Mouse (Mus musculus): ENCODE results near the gene Nmral1.
"Not testable (repeated sequence)": the region's sequence is repeated elsewhere in the genome, so short reads cannot be mapped to it uniquely, and the experiment has no call there.

The Nmral1 gene

GRCm38 (mm10) chr16:4718753-4719518, at the start of gene Nmral1:
TSS of gene Nmral1 (minus strand) at chr16:4719356.
- peaks cover 16% of the 10 kb centered on the region for H3K4me1 ChIP-seq (replicated peaks; ENCODE audit: low read depth, low read length)
- H3K36me3 ChIP-seq (ENCODE audit: insufficient read depth, low read length) = peaks cover 30% of the 10 kb centered on the region
- H3K4me3 ChIP-seq (replicated peaks; ENCODE audit: low read length) = peak within 1 kb of the TSS; percentile 85
- peaks cover 10% of the 10 kb centered on the region; the same call in 1 of the 2 replicates for H3K27me3 ChIP-seq (ENCODE audit: insufficient read depth, low read length)
- TF ChIP-seq CTCF (conservative IDR thresholded peaks at IDR 0.05; ENCODE audit: low read length) (no peak), NANOG (IDR thresholded peaks at IDR 0.05; ENCODE audit: borderline replicate concordance, low read length) (no peak), POU5F1 (IDR thresholded peaks at IDR 0.05; ENCODE audit: borderline replicate concordance, low read length) (no peak)
- H3K9me3 ChIP-seq (ENCODE audit: low read length) = no peaks in the 10 kb centered on the region

- TF ChIP-seq NANOG (IDR thresholded peaks at IDR 0.05; ENCODE audit: borderline replicate concordance, low read length) (no peak), POU5F1 (IDR thresholded peaks at IDR 0.05; ENCODE audit: borderline replicate concordance, low read length) (no peak), CTCF (conservative IDR thresholded peaks at IDR 0.05; ENCODE audit: low read length) (no peak)
- H3K4me3 ChIP-seq (replicated peaks; ENCODE audit: low read length) = no peak overlapping the region
- no peaks in the 10 kb centered on the region for H3K27me3 ChIP-seq (ENCODE audit: insufficient read depth, low read length)
- H3K36me3 ChIP-seq (ENCODE audit: insufficient read depth, low read length) = peaks cover 83% of the 10 kb centered on the region
- no peaks in the 10 kb centered on the region for H3K4me1 ChIP-seq (replicated peaks; ENCODE audit: low read depth, low read length)
- H3K9me3 ChIP-seq (ENCODE audit: low read length) = no peaks in the 10 kb centered on the region
These were observed 49.6 kb upstream of the Nmral1 start for GRCm38 (mm10) chr16:4768719-4769118.

- Histone ChIP-seq H3K4me1 (replicated peaks; ENCODE audit: low read depth, low read length) (no peaks in the 10 kb centered on the region), H3K9me3 (ENCODE audit: low read length) (no peaks in the 10 kb centered on the region), H3K36me3 (ENCODE audit: insufficient read depth, low read length) (peaks cover 86% of the 10 kb centered on the region), H3K4me3 (replicated peaks; ENCODE audit: low read length) (no peak overlapping the region), H3K27me3 (ENCODE audit: insufficient read depth, low read length) (no peaks in the 10 kb centered on the region)
- TF ChIP-seq CTCF (conservative IDR thresholded peaks at IDR 0.05; ENCODE audit: low read length) (no peak), POU5F1 (IDR thresholded peaks at IDR 0.05; ENCODE audit: borderline replicate concordance, low read length) (no peak), NANOG (IDR thresholded peaks at IDR 0.05; ENCODE audit: borderline replicate concordance, low read length) (no peak)
These were observed 48.0 kb upstream of the Nmral1 start for GRCm38 (mm10) chr16:4767012-4767790.

GRCm38 (mm10) chr16:4765852-4766251, 46.7 kb upstream of the Nmral1 start:
- Histone ChIP-seq H3K4me3 (replicated peaks; ENCODE audit: low read length) (no peak overlapping the region), H3K36me3 (ENCODE audit: insufficient read depth, low read length) (peaks cover 80% of the 10 kb centered on the region), H3K4me1 (replicated peaks; ENCODE audit: low read depth, low read length) (no peaks in the 10 kb centered on the region), H3K27me3 (ENCODE audit: insufficient read depth, low read length) (no peaks in the 10 kb centered on the region), H3K9me3 (ENCODE audit: low read length) (no peaks in the 10 kb centered on the region)
- TF ChIP-seq NANOG (IDR thresholded peaks at IDR 0.05; ENCODE audit: borderline replicate concordance, low read length) = no peak
- TF ChIP-seq CTCF (conservative IDR thresholded peaks at IDR 0.05; ENCODE audit: low read length) = no peak
- no peak for TF ChIP-seq POU5F1 (IDR thresholded peaks at IDR 0.05; ENCODE audit: borderline replicate concordance, low read length)

- Histone ChIP-seq H3K4me1 (replicated peaks; ENCODE audit: low read depth, low read length) (no peaks in the 10 kb centered on the region), H3K36me3 (ENCODE audit: insufficient read depth, low read length) (peaks cover 55% of the 10 kb centered on the region)
These were observed 44.1 kb upstream of the Nmral1 start for GRCm38 (mm10) chr16:4763276-4763675.

GRCm38 (mm10) chr16:4762437-4762836, 43.3 kb upstream of the Nmral1 start:
- H3K36me3 ChIP-seq (ENCODE audit: insufficient read depth, low read length) = peaks cover 47% of the 10 kb centered on the region
- TF ChIP-seq CTCF (conservative IDR thresholded peaks at IDR 0.05; ENCODE audit: low read length) (no peak), NANOG (IDR thresholded peaks at IDR 0.05; ENCODE audit: borderline replicate concordance, low read length) (no peak), POU5F1 (IDR thresholded peaks at IDR 0.05; ENCODE audit: borderline replicate concordance, low read length) (no peak)
- no peaks in the 10 kb centered on the region for H3K27me3 ChIP-seq (ENCODE audit: insufficient read depth, low read length)
- H3K4me1 ChIP-seq (replicated peaks; ENCODE audit: low read depth, low read length) = peaks cover 4% of the 10 kb centered on the region; the same call in 1 of the 2 replicates
- H3K9me3 ChIP-seq (ENCODE audit: low read length) = no peaks in the 10 kb centered on the region
- H3K4me3 ChIP-seq (replicated peaks; ENCODE audit: low read length) = no peak overlapping the region

More at GRCm38 (mm10) chr16:4763276-4763675, 44.1 kb upstream of the Nmral1 start:
- no peaks in the 10 kb centered on the region for H3K9me3 ChIP-seq (ENCODE audit: low read length)
- H3K27me3 ChIP-seq (ENCODE audit: insufficient read depth, low read length) = no peaks in the 10 kb centered on the region
- TF ChIP-seq CTCF (conservative IDR thresholded peaks at IDR 0.05; ENCODE audit: low read length) (peak; percentile 37), NANOG (IDR thresholded peaks at IDR 0.05; ENCODE audit: borderline replicate concordance, low read length) (no peak)
- H3K4me3 ChIP-seq (replicated peaks; ENCODE audit: low read length) = no peak overlapping the region

- not testable (repeated sequence) for H3K4me1 ChIP-seq (replicated peaks; ENCODE audit: low read depth, low read length); H3K36me3 ChIP-seq (ENCODE audit: insufficient read depth, low read length); H3K27me3 ChIP-seq (ENCODE audit: insufficient read depth, low read length)
- peaks cover 29% of the 10 kb centered on the region for H3K9me3 ChIP-seq (ENCODE audit: low read length)
- peak overlapping the region; percentile 67 for H3K4me3 ChIP-seq (replicated peaks; ENCODE audit: low read length)
These were observed 37.6 kb upstream of the Nmral1 start for GRCm38 (mm10) chr16:4756660-4757335.

GRCm38 (mm10) chr16:4754045-4754444, 34.9 kb upstream of the Nmral1 start:
- Histone ChIP-seq H3K4me3 (replicated peaks; ENCODE audit: low read length) (no peak overlapping the region), H3K9me3 (ENCODE audit: low read length) (peaks cover 48% of the 10 kb centered on the region), H3K4me1 (replicated peaks; ENCODE audit: low read depth, low read length) (peaks cover 9% of the 10 kb centered on the region; the same call in 1 of the 2 replicates), H3K27me3 (ENCODE audit: insufficient read depth, low read length) (no peaks in the 10 kb centered on the region), H3K36me3 (ENCODE audit: insufficient read depth, low read length) (peaks cover 12% of the 10 kb centered on the region; the same call in 1 of the 2 replicates)
- no peak for TF ChIP-seq POU5F1 (IDR thresholded peaks at IDR 0.05; ENCODE audit: borderline replicate concordance, low read length)
- no peak for TF ChIP-seq CTCF (conservative IDR thresholded peaks at IDR 0.05; ENCODE audit: low read length)
- no peak for TF ChIP-seq NANOG (IDR thresholded peaks at IDR 0.05; ENCODE audit: borderline replicate concordance, low read length)
